Mouse (Mus musculus) granulocyte monocyte progenitor cell, adult 5-6 weeks (primary cell): ENCODE results near the gene Pde1a. TPM values are rescaled to one million over a fixed set of nuclear protein-coding genes. Genes with fewer than 3 reads are reported as not detected.

Experiments used
- ATAC-seq: replicated peaks from 2 replicates; pipeline ENCODE4 v1.8.0; 2016; ENCODE audit warnings: mild to moderate bottlenecking, moderate TSS enrichment, inconsistent platforms; ENCODE audit not compliant: poor library complexity, severe bottlenecking
- total RNA-seq, 2 experiments: library from RNA; stranded (forward) in 1 of 2; stranded (reverse) in 1 of 2; fragments of 200-712, 200-1000 nt in 1 of 2; fragments of >200 nt in 1 of 2; fragmentation: Nextera tagmentation in 1 of 2; gene quantifications; 2 replicates each; pipeline ENCODE4 v1.2.3; 2014 to 2017

The Pde1a gene
- total RNA-seq, 2 experiments from 2014 or later = not detected

DNA sequence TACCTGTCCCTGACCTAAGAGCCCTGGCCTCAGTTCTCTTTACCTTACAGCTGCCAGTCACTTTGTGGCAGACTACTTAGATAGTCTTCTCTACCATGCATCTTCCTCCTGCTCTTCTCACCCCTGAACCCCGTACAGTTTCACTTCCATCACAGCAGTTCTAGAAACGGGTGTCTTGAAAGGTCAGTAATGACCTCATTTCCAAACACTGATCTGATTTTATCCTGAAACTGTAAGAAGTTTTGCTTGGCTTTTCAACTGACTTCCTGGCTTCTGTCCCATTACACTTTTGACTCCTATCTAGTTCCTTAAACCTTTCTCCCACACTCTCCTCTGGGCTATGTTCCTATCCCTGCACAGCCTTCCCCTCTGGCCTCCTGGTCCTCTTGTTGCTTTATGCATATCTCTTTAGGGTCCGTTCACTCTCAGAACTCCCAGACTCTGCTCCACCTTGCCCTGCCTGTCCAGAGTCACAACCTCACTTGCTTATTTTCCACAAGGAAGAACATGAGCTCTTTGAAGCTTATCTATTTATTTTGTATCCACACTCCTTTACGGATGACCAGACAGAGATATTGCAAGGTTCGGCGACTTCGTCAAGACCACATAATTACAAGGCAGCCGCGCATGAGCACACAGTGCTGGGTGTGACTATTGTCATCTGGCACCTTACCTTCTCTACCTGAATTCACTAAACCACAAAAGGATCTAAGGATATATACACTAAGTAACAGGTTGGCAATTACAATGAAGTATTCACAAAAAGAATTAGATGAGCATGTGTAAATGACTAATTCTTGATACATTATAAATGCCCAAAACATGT, 162.4 kb downstream of the Pde1a start:
- ATAC-seq = no peak

DNA sequence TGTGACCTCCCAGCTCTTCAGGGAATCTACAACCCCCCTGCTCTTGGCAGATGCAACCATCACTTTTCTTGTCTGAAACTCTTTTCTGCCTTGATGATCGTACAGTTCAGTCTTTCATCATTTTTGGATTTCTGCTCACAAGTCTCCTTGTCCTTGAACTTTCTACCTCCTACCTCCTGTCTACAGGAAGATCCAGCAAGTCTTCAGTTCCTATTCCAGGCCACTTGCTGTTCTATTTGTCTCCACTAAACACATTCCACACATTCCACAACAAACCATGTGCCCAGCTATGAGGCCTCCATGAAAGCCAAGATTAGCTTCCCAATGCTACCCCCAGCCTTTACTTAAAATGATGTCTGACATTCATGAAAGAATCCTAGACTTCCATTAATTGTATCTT, 163.2 kb downstream of the Pde1a start:
- no peak for ATAC-seq

DNA sequence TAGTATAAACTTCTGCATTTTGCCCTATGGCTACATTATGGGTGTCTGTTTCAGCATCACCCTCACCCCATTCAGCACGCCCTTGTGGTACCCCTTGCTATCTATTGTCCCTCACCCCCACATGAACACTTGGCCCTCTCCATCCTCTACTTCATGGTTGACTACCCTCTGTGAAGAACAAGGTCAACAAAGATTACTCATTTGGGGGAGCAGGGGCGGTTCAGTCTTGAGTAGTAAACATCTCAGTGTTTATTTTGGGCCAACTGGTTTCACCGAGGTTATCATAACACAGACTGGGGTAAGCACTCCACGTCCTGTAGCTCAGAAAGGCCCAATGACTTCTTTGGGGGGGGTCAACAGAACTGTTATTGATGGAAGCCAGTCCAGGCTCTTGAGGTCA, 164.3 kb downstream of the Pde1a start:
- no peak for ATAC-seq

DNA sequence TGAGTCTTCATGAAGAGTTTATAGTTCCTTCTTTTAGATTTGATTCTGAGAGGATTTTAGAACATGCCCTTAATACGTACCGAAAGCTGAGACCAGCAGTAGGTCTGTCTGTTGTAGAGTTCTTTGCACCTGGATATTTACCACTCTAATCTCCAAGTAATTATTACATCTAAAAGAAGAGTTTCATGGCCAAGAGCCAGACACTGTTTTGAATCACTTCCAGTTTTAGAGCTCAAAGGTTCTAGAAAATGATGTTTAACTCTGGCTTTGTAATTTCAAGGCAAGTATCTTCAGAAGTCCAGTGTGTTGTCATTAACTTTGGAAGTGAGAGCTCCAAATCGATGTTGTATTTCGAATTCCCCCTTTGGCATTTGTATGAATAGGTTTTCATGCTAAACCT, 167.8 kb downstream of the Pde1a start:
- no peak for ATAC-seq

DNA sequence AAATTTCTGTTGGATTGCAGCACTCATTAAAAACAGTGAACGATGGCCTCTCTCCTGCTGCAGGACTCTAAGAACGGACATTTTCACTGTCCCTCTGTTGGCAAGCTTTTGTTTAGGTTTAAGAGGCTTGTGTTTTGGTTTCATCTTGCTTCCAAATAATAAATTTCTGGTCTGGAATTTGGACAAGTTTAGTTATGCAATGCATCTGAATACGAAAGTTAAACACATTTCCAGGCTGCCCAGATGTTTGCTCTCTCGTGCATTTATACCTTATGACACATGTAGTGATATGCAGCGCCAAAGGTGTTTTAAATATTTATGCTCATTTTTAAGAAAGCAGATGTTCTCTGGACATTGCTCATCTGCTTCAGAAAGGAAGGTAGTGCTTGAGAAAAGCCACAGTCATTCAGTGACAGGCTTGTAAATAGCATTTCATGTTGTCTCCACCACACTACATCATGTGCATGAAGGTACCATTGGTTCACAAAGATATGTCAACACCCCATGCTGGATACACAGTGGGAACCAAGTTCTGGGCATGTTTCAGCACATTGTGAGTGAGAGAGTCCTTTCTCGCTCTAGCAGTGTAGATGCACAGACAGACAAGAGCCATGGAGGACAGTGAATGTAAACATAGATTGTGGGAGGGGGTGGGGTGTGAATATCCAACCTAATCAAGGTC, 171.5 kb downstream of the Pde1a start:
- no peak for ATAC-seq

DNA sequence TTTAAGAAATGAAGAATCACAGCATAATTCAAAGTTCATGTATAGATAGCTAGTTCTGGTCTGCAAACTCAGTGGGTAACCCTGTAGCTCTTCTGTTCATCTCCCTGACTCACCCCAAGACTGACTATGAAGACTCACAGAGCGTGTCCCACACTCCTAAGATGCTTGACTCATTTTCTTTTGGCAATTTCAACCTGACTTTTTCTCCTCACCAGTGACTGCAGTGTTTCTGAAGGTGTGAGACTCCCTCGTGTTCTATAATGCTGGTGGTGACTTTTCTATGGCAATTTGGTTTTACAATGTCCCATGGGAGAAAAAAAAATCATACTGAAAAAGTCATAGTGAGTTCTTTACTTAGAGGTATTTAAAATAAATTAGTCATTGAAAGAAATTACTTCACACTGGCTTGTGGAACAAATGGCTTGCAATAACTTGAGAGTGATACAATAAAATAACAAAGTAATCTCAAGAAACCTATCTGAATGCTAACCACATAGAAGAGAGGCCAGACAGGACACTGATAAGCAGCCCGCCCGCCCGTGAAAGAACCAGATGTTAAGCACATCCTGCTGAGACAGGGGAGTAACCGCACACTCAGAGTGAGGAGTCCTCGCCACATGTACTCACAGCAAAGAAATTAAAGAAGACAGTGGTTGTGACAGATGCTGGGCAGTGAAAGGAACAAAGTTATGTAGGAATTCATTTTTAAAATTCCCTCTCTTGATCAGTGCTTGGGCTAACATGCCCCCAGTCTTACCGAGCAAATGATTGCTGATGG, 183.2 kb downstream of the Pde1a start:
- ATAC-seq = no peak

DNA sequence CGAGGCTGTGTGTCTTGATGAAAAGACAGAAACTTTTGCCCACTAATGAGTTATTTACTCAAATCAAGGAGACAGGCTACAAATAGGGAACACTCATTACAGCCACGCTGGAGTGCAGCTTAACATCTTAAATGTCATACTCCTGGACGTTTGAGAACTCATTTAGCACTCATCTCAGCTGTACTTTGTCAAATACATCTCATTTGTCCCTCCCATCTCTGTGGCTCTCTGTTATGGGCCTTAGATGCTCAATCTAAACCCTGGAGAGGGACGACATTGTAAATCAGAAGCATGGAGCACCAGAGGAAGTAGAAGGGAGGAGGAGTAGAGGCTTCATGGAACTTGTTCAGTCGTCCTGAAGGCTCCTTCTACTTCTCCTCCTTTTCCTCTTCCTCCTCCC, 194.6 kb downstream of the Pde1a start:
- no peak for ATAC-seq

DNA sequence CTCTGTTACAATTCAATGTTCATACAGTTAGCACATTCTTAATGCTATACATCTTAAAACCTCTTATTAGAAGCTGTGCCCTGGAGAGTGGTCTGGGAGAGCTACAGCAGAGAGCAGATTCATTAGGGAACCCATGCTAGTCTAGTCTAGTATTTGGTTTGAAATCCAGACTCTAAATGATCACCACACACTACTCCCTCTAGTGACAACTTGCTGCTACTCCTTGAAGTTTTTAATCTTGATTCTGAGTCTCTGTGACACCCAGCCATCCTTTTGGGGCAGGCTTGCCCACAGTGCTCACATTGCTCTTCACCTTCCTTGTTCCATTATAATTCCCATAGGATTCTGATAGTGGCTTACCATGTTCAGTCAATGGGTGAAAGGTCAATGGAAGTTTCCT, 206.9 kb downstream of the Pde1a start:
- peak; percentile 30 for ATAC-seq

DNA sequence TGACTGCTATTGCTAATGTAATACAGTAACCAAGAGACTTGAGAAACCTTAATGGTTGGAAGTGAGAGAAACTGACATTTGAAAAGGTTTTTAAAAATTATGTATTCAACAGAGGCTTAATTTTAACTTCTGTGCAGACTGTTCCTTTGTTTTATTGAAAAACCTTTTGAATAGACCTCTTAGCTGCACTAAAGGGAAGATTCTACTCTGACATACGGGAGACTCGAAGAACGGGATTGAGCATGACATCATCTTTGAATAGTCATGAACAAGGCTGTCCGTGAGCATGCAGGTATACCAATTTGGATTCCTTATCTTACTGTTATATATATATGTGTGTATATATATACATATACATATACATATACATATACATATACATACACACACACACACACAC, 207.9 kb downstream of the Pde1a start:
- ATAC-seq = no peak

DNA sequence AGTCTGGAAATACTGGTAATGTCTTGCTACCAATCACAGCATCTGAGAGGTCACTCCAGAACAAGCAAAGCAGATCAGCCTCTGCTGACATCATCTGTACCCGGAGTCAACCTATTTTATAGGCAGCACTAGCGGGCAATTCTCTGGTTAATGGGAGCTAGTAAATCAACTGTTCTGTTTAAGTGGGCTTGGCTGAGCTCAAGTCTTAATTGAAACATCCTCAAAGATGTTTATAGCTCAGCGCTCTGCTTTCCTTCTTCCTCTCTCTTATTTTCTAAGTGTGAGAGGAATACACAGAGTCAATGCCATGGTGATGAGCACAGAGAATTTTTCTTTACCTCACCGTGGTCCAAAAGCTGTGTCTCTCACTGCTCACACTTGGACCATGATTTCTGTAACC, 208.8 kb downstream of the Pde1a start:
- no peak for ATAC-seq

DNA sequence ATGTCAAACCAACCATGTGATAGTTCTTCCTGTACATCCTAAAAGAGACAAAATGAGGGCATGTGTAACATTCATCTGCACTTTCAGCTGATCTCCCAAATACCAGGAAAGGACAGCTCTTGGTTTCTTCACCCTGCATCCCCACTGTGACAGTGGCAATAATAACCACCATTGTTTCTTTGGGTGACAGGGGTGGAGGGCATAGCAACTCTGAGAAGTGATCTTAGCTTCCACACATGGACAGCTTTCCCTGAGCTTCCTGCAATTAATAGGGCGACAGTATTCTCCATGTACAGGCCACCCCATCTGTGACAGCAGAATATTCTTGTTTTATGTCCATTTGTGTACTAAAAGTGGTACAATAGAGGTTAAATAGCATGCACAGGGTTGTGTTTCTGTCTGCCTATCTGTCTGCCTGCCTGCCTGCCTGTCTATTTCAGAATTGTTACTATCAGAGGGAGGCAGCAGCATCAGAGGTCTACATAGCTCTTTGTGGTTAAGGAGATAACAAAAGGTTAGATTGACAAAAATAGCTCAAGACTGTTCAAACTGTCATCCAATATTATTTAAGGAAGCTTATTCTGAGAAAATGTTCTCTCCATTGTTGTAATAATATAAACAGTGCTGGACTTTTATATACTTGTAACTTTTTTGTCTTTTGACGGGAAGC, 227.3 kb downstream of the Pde1a start:
- ATAC-seq = no peak

DNA sequence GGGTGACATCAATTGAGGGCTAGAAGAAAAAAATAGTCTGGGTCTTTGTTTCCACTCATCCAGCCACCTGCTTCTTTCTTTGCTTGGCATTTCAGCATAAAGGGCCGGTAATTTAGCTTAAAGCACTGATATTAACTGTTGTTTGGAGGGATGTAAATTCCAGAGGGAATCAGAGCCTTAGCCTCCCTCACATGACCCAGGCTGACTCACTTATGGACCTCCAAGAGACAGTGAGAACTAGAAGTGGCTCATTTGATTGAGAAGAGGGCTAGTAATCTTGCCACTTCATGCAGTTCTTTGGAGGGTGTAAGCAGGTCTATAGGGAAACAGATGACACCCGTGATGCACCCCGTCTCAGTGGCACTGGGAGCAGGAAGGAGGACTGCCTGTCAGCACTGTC, 230.7 kb downstream of the Pde1a start:
- ATAC-seq = no peak

DNA sequence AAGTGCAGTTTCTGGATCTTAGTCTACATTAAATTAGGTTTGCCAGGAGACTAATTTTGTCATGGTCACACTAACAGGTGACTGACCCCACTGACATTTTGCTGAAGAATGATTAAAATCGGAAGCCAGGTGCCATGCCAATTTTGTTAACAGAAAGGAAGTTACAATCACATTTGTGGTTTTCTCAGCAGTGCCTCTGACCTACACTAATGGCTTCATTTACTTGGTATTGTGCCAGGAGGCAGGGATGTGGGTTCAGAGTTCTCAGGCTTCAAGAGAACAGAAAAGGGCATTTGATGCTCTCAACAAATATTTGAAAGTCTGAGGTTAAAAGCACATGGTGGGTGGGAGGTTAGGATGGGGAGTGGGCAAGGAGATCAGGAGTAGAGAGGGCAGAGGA, 236.4 kb downstream of the Pde1a start:
- peak; percentile 30; the same call in 1 of the 2 replicates for ATAC-seq

DNA sequence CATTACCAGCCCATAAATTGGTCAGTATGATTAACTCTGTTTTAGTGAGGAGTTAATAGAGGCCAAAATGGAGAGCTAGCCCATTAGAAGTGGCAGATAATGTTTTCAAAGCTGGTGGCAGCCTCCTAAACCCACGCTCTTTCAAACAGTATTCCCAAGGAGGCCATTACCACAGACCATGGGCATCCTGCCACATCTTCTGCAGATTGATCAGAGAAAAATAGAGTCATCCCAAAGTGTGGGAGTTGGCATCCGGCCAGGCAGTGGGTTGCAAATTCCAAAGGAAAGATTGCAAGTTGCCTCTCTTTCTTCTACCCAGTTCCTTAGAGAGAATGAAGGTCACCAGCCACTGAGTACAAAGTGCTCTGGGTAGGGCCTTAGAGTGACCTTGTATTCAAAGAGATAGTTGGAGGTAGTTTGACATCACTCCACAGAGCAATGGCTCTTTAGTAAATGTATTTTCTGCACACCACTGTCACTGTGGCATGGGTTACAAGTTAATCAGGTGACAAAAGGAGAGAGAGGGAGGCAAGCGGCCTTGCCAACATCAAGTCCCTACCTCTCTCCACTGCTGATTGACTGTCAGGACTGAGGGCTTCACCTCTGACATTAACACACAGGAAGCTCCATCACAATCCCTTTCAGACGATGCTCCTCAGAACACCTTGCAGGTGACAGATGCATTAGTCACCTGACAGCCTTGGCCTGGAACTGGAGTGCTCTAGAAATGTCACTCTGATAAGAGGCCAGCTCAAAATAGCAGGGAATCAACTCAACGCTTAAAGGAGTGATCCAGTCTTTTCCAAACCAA, 237.3 kb downstream of the Pde1a start:
- ATAC-seq = no peak

DNA sequence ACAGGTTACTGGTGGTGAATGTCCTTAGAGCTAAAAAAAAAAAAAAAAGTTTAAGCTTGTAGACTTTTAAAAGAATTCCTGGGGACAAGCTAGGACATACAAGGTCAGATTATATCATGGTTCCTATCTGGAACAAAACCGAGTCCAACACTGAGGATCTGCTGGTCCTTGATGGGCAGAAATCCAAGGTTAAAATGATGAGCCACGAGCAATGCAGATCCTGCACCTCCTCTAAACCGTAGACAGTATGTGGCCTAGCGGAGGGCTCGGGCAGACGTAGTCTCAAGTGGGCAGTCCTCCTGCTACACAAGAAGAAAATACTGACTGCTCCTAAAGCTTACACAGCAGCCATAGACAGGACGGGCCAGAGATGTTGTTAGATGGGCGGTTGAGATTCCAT, 238.5 kb downstream of the Pde1a start:
- no peak for ATAC-seq

DNA sequence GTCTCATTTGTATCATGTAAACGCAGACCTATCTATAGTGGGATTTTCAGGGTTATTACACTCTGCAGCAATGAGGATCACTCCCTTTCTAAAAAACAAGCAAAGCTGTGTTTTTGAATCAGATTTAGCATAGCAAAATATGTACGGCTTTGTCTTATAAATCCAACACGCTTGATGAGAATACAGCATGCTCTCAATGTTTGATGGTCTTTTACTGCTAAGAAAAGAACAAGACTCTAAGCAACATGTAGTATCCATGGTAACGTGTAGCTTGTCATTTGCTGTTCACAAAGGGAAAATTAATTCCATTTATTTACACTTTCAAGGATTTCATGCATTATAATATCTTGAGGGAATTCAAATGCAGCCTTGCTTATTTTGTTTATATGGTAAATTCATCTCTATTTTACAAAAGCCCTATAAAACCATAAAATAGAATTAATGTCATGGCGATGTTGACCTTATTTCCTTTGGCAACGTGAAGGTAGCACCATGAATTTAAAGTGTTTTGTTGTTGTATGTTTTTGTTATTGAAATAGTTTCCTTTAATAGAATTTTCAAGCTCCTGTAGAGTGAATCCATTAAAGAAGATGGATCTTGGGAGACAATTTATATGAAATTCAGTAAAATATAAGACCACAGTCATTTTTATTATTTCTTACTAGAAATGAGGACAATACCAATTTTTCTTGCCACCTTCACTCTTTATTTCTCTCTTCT, 245.5 kb downstream of the Pde1a start:
- no peak for ATAC-seq

DNA sequence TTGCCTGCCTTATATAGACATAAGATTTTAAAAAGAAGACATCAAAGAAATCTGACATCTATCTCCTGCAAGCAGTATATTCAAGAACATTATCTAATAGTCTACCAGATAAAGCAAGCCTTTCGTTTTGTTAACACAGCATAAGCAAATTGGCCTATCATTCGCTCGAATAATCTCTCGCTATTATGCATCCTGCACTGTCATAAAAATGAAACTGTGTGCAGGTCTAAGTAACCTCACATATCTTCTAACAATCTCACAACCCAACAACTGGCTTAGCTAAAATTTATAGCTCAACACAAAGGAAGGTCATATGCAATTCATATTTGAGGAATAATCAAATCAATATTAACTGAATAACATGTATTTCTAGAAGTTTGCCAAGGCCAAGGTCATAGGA, 246.0 kb downstream of the Pde1a start:
- no peak for ATAC-seq

DNA sequence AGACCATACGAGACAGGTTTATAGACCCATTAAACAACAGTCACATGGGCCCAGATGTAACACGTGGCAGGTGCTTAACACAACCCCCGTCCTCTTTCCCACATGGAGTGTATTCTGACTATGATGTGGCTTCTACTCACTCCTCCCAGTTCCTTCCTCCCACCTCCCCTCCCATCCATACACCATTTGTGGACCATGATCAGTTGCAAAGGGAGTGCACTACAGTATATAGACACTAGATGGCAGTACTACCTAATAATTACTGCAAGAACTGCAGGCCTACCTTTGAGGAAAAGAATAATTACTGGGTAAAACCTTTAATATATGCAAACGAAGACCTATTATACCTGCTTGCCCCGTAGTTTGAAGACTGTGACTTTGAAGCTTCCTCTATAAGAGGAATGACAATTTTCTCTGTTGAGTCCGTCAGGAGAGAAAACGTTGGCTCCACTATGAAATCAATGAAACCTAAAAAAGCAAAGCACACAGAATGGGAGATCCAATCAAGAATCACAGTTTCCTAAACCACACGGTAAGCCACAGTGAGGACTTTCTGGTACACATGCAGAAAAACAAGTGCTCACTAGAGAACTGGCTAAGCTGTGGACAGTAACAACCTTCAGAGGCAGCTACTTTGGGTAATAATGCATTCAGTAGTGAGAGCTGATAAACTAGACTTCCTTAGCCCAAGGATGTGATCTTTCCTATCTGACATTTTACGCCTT, 263.8 kb downstream of the Pde1a start:
- ATAC-seq = peak; percentile 99

DNA sequence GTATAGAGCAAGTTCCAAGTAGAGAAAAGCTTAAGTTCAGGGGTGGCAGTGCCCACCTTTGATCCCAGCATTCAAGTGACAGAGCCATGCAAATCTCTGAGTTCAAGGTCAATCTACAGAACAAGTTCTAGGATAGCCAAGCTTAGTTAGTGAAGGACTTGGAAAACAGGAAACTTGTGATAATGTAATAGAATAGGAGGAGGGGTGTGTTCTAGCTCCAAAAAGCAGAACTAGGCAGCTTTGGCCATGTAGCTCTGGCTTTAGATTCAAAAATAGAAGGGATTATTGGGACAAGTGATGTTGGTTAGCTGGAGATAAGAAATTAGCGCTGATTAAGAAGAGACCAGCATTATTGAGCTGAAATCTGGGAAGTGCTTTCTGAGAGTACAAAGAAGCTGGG, 272.4 kb downstream of the Pde1a start:
- no peak for ATAC-seq
